Mouse (Mus musculus): ENCODE measurements around the gene Prx. TPM values are rescaled to one million over a fixed set of nuclear protein-coding genes. Genes with fewer than 3 reads are reported as not detected.
"Not testable (repeated sequence)": the region's sequence is repeated elsewhere in the genome, so short reads cannot be mapped to it uniquely, and the experiment has no call there.

Prx gene
- polyA plus RNA-seq, 1 experiment, result 0.33 TPM

DNA sequence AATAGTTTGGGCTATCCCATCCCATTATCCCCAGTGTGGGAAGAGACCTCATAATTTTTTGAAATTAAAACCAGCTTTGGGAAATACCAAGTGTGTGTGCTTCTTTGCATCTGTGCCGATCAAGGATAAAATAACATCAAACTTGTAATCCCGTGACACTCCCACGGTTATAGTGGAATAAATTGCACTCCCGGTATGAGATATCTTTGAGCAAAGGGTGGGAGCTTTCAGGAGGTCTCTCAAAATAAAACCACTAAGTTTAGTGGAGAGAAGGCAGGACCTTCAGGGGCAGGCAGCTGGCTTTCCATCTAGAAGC is 8.9 kb upstream of the Prx start:
- TF ChIP-seq POLR2A (IDR thresholded peaks at IDR 0.05; ENCODE audit: control insufficient read depth, low read depth, low read length) (no peak), CTCF (IDR thresholded peaks at IDR 0.05; ENCODE audit: control insufficient read depth, insufficient read depth, insufficient replicate concordance, low read depth, low read length) (no peak)
- Histone ChIP-seq H3K27ac (ENCODE audit: control insufficient read depth, insufficient read depth, low read depth, low read length) (peak overlapping the region; percentile 45), H3K4me1 (ENCODE audit: control insufficient read depth, insufficient read depth, low read length) (peaks cover 36% of the 10 kb centered on the region), H3K36me3 (ENCODE audit: control insufficient read depth, insufficient read depth, low read length) (no peaks in the 10 kb centered on the region), H3K27me3 (ENCODE audit: control insufficient read depth, insufficient read depth, low read length) (no peaks in the 10 kb centered on the region), H3K4me3 (ENCODE audit: control insufficient read depth, low read depth, low read length) (peak overlapping the region; percentile 58)

DNA sequence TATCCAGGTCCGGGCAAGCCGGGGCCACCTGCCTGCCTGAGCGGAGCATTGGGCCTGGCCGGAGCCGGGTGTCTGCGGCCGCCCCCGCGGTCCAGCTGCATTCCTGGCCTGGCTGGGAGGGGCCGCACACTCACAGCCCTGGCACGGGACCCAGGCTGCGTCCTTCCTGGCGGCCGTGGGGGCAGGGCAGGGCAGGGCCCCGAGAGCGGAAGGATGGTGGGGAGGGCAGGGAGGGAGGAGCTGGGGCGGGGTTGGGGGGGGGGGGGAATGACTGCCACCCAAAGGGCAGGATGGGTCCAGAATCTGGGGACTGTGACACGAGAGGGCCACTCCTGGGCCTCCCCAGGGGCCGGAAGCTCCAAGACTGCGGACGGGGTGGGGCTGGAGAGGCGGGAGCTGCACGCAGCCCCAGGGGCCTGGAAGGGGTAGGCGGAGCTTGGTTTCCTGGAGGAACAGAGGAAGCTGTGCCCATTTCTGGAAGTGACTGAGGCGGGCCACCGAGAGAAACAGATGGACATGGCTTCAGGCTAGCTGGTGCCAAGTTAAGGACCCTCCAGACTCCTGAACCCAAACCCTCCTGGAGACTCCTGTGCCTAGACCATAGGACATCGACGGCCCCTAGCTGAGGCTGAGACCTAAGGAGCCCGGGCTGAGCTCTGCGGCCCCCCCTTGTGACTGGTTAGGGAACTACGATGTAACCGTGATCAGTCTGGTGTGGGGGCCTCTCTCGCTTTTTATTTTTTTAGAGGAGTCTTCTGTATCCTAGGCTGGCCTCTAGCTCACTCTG is 8.4 kb upstream of the Prx start:
- Histone ChIP-seq H3K4me3 (ENCODE audit: control insufficient read depth, low read depth, low read length) (peak overlapping the region; percentile 77), H3K4me1 (ENCODE audit: control insufficient read depth, insufficient read depth, low read length) (peaks cover 34% of the 10 kb centered on the region), H3K27ac (ENCODE audit: control insufficient read depth, insufficient read depth, low read depth, low read length) (peak overlapping the region; percentile 54), H3K27me3 (ENCODE audit: control insufficient read depth, insufficient read depth, low read length) (no peaks in the 10 kb centered on the region), H3K36me3 (ENCODE audit: control insufficient read depth, insufficient read depth, low read length) (no peaks in the 10 kb centered on the region)
- TF ChIP-seq POLR2A (IDR thresholded peaks at IDR 0.05; ENCODE audit: control insufficient read depth, low read depth, low read length) (peak; percentile 38; the same call in 1 of the 2 replicates), CTCF (IDR thresholded peaks at IDR 0.05; ENCODE audit: control insufficient read depth, insufficient read depth, insufficient replicate concordance, low read depth, low read length) (peak; percentile 49; the same call in 1 of the 2 replicates)

DNA sequence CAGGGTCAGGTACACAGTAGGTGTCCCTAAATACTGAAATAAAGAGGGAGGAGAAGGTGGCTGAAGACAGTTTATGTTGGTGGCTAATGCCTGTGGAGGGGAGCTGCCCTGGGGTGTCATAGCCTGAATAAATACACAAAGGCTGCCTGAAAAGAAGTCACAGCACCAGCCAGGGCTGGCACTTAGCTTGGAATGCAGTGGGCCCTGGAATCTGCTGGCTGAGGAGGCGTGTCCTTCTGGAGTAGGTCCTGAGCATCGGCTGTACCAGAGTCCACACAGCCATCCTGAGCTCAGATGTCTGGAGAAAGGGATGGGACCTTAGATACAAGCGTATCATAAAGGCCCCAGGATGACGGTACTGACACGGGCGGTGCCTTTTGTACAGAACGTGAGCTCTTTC is 7.3 kb upstream of the Prx start:
- Histone ChIP-seq H3K27ac (ENCODE audit: control insufficient read depth, insufficient read depth, low read depth, low read length) (no peak overlapping the region), H3K27me3 (ENCODE audit: control insufficient read depth, insufficient read depth, low read length) (no peaks in the 10 kb centered on the region), H3K4me1 (ENCODE audit: control insufficient read depth, insufficient read depth, low read length) (peaks cover 34% of the 10 kb centered on the region), H3K36me3 (ENCODE audit: control insufficient read depth, insufficient read depth, low read length) (no peaks in the 10 kb centered on the region), H3K4me3 (ENCODE audit: control insufficient read depth, low read depth, low read length) (no peak overlapping the region)
- TF ChIP-seq CTCF (IDR thresholded peaks at IDR 0.05; ENCODE audit: control insufficient read depth, insufficient read depth, insufficient replicate concordance, low read depth, low read length) (no peak), POLR2A (IDR thresholded peaks at IDR 0.05; ENCODE audit: control insufficient read depth, low read depth, low read length) (no peak)

DNA sequence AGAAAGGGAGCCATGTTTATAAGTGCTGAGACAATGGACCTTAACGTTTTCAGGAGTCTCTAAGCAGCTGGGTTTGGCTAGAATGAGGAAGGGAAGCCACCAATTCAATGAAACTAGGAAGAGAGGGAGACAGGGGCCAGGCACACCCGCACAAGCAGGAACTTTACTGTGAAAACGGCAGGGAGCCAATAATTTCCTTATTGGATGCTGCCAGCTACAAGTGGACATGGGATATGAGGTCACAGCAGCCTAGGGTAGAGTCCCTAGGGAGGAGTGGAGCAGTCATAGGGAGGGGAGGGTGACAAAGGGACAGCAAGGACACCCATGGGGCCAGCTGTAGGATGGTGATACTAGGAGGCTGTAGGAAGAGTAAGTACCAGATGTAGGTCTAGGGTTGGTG is 6.1 kb upstream of the Prx start:
- peaks cover 27% of the 10 kb centered on the region for H3K4me1 ChIP-seq (ENCODE audit: control insufficient read depth, insufficient read depth, low read length)
- TF ChIP-seq POLR2A (IDR thresholded peaks at IDR 0.05; ENCODE audit: control insufficient read depth, low read depth, low read length), result no peak
- TF ChIP-seq CTCF (IDR thresholded peaks at IDR 0.05; ENCODE audit: control insufficient read depth, insufficient read depth, insufficient replicate concordance, low read depth, low read length), result no peak
- H3K4me3 ChIP-seq (ENCODE audit: control insufficient read depth, low read depth, low read length), result no peak overlapping the region
- no peaks in the 10 kb centered on the region for H3K27me3 ChIP-seq (ENCODE audit: control insufficient read depth, insufficient read depth, low read length)
- no peaks in the 10 kb centered on the region for H3K36me3 ChIP-seq (ENCODE audit: control insufficient read depth, insufficient read depth, low read length)
- H3K27ac ChIP-seq (ENCODE audit: control insufficient read depth, insufficient read depth, low read depth, low read length), result no peak overlapping the region

DNA sequence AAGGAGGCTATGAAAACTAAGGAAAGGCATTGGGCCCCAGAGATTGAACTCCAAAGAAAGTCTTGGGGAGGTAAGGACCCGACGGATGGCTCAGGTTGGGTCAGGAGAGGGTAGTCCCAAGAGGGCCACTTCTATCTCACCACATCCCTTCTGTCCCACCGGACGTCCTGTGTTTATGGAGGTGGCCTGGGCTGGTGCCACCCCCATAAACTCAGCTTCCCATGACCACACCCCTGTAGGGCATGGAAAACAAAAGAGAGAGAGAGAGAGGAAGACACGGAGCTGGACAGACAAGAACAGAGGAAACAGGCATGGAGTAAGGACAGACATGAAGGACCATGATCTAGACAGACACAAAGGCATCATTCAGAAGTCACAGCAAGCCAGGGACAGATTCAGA is 5.7 kb upstream of the Prx start:
- H3K36me3 ChIP-seq (ENCODE audit: control insufficient read depth, insufficient read depth, low read length), result no peaks in the 10 kb centered on the region
- H3K4me1 ChIP-seq (ENCODE audit: control insufficient read depth, insufficient read depth, low read length), result peaks cover 26% of the 10 kb centered on the region
- no peaks in the 10 kb centered on the region for H3K27me3 ChIP-seq (ENCODE audit: control insufficient read depth, insufficient read depth, low read length)
- TF ChIP-seq CTCF (IDR thresholded peaks at IDR 0.05; ENCODE audit: control insufficient read depth, insufficient read depth, insufficient replicate concordance, low read depth, low read length) (no peak), POLR2A (IDR thresholded peaks at IDR 0.05; ENCODE audit: control insufficient read depth, low read depth, low read length) (no peak)
- H3K27ac ChIP-seq (ENCODE audit: control insufficient read depth, insufficient read depth, low read depth, low read length), result no peak overlapping the region
- no peak overlapping the region for H3K4me3 ChIP-seq (ENCODE audit: control insufficient read depth, low read depth, low read length)

DNA sequence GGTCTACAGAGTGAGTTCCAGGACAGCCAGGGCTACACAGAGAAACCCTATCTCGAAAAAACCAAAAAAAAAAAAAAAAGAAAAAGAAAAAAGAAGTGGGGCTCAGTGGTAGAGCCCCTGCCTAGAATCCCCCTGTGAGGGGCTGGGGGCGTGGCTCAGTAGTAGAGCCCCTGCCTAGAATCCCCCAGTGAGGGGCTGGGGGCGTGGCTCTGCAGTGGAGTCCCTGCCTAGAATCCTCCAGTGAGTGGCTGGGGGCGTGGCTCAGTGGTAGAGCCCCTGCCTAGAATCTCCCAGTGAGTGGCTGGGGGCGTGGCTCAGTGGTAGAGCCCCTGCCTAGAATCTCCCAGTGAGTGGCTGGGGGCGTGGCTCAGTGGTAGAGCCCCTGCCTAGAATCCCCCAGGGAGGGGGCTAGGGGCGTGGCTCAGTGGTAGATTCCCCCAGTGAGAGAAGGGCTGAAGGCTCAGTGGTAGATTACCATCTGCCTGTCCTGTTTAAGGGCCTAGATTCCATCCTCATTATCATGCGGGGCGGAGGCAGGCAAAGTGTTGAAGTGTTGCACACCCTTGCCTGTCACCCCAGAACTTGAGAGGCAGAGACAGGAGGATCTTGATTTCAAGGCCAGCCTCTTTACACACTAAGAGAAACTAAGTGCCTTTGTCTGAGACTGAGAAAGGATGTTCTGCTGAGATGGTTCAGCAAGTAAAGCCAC is 4.3 kb upstream of the Prx start:
- H3K36me3 ChIP-seq (ENCODE audit: control insufficient read depth, insufficient read depth, low read length); H3K27ac ChIP-seq (ENCODE audit: control insufficient read depth, insufficient read depth, low read depth, low read length); H3K27me3 ChIP-seq (ENCODE audit: control insufficient read depth, insufficient read depth, low read length); H3K4me3 ChIP-seq (ENCODE audit: control insufficient read depth, low read depth, low read length): not testable (repeated sequence)
- H3K4me1 ChIP-seq (ENCODE audit: control insufficient read depth, insufficient read depth, low read length), result peaks cover 16% of the 10 kb centered on the region

- Histone ChIP-seq H3K4me3 (ENCODE audit: control insufficient read depth, low read depth, low read length) (no peak overlapping the region), H3K36me3 (ENCODE audit: control insufficient read depth, insufficient read depth, low read length) (no peaks in the 10 kb centered on the region), H3K27me3 (ENCODE audit: control insufficient read depth, insufficient read depth, low read length) (no peaks in the 10 kb centered on the region), H3K4me1 (ENCODE audit: control insufficient read depth, insufficient read depth, low read length) (no peaks in the 10 kb centered on the region; the same call in 1 of the 2 replicates), H3K27ac (ENCODE audit: control insufficient read depth, insufficient read depth, low read depth, low read length) (no peak overlapping the region)
- TF ChIP-seq POLR2A (IDR thresholded peaks at IDR 0.05; ENCODE audit: control insufficient read depth, low read depth, low read length), result no peak
- TF ChIP-seq CTCF (IDR thresholded peaks at IDR 0.05; ENCODE audit: control insufficient read depth, insufficient read depth, insufficient replicate concordance, low read depth, low read length), result no peak
Observed at GRCm38 (mm10) chr7:27501620-27502019, 2.5 kb downstream of the Prx start.

Data from testis, adult 2 months (tissue).